Mouse (Mus musculus) spleen, embryonic (tissue): ENCODE results near the gene Pou2f2.
"Not testable (repeated sequence)": the region's sequence is repeated elsewhere in the genome, so short reads cannot be mapped to it uniquely, and the experiment has no call there.

ENCODE experiments used
- CTCF ChIA-PET: fragments of 350-600 bp; sonication (Branson Sonifier 250); formaldehyde crosslinking; loops from one replicate; lab custom pipeline; 2022; lab: Charles Lee

Pou2f2 gene

GRCm38 (mm10) chr7:25072716-25073390 lies 106.7 kb downstream of the Pou2f2 start:
- CTCF ChIA-PET, result no interaction called here

GRCm38 (mm10) chr7:25071979-25072715 lies 107.4 kb downstream of the Pou2f2 start, which contains the start of the genes Grik5 and Zfp574:
TSS of gene Grik5 (minus strand) at chr7:25072346.
TSS of gene Zfp574 (plus strand) at chr7:25072567.
- CTCF ChIA-PET, result no interaction called here

GRCm38 (mm10) chr7:25068724-25069123 lies 110.8 kb downstream of the Pou2f2 start:
- CTCF ChIA-PET, result no interaction called here

- CTCF ChIA-PET, result no interaction called here
These were observed 111.4 kb downstream of the Pou2f2 start for GRCm38 (mm10) chr7:25067909-25068656.

GRCm38 (mm10) chr7:25067338-25067737 lies 112.2 kb downstream of the Pou2f2 start:
- CTCF ChIA-PET, result no interaction called here

GRCm38 (mm10) chr7:25063900-25064299 lies 115.6 kb downstream of the Pou2f2 start:
- CTCF ChIA-PET, result no interaction called here

- CTCF ChIA-PET, result no interaction called here
These were observed 116.2 kb downstream of the Pou2f2 start for GRCm38 (mm10) chr7:25063346-25063745.

- CTCF ChIA-PET, result no interaction called here
These were observed 120.7 kb downstream of the Pou2f2 start for GRCm38 (mm10) chr7:25058836-25059235.

- CTCF ChIA-PET, result no interaction called here
These were observed 121.1 kb downstream of the Pou2f2 start for GRCm38 (mm10) chr7:25058394-25058793.

GRCm38 (mm10) chr7:25057888-25058287 lies 121.6 kb downstream of the Pou2f2 start:
- CTCF ChIA-PET, result no interaction called here

- CTCF ChIA-PET, result no interaction called here
These were observed 122.6 kb downstream of the Pou2f2 start for GRCm38 (mm10) chr7:25056951-25057350.

GRCm38 (mm10) chr7:25052587-25052986 lies 126.9 kb downstream of the Pou2f2 start:
- CTCF ChIA-PET, result no interaction called here

- CTCF ChIA-PET, result interaction anchor here (0.8 kb wide), 1 partner anchor 175 kb away, joined by 9 read pairs; no protein-coding TSS in a partner anchor
These were observed 130.1 kb downstream of the Pou2f2 start for GRCm38 (mm10) chr7:25049295-25049930.

- CTCF ChIA-PET, result no interaction called here
These were observed 132.2 kb downstream of the Pou2f2 start for GRCm38 (mm10) chr7:25047363-25047762.

- CTCF ChIA-PET, result not testable (repeated sequence)
These were observed 134.9 kb downstream of the Pou2f2 start for GRCm38 (mm10) chr7:25044599-25044998.

- CTCF ChIA-PET, result no interaction called here
These were observed 137.6 kb downstream of the Pou2f2 start for GRCm38 (mm10) chr7:25041921-25042320.
